Mouse (Mus musculus) embryo, embryonic 9.5 days (tissue): Measurements from ENCODE around the gene Ankfn1.

ENCODE experiments used
- DNase-seq: peaks from one replicate; pipeline ENCODE4 v3.0.0-alpha.2; 2017; ENCODE audit errors: extremely low spot score

Ankfn1 gene

DNA sequence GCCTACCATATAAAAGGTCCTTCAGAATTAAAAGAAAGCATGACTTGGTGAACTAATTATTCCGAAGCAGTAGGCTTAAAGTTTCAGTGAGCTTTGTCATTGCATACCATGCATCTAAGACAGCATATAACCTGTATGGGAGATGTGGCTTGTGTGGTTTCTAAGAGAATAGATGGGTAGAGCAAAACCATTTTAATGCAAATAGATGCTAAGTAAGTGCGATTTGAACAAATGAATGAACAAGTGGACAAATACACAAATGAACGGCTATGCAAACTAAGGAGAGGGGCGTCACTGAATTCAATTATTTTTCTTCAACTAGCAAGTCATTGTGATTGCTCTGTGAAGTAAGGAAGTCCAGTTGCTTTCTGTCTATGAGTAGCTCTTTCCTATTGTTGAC is 198.3 kb downstream of the Ankfn1 start:
- DNase-seq = no peak

DNA sequence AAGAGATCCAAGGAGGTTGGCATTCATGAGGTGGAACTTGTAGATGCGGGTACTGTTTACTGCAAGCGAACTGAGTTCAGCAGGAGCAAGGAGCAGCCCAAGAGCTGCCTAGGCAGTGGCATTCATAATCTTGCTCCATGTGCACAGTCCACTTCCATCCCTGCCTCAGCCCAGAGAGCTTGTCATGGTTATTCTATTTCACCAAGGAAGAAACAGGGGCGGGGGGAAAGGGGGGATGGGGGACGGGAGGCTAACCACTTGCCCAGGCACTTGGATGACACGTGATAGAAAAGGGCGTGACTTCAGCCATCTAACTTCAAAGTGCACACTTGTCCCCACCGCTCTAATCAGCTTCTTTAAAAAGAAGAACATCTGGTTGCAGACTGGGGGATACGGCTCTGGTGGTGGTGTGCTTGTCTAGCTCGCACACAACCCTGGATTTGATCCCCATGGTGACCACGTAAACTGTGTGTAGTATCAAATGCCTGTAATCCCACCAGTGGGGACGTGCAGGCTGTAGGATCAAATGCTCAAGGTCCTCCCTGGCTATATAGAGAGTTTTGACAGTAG is 203.1 kb downstream of the Ankfn1 start:
- DNase-seq = peak; percentile 7

DNA sequence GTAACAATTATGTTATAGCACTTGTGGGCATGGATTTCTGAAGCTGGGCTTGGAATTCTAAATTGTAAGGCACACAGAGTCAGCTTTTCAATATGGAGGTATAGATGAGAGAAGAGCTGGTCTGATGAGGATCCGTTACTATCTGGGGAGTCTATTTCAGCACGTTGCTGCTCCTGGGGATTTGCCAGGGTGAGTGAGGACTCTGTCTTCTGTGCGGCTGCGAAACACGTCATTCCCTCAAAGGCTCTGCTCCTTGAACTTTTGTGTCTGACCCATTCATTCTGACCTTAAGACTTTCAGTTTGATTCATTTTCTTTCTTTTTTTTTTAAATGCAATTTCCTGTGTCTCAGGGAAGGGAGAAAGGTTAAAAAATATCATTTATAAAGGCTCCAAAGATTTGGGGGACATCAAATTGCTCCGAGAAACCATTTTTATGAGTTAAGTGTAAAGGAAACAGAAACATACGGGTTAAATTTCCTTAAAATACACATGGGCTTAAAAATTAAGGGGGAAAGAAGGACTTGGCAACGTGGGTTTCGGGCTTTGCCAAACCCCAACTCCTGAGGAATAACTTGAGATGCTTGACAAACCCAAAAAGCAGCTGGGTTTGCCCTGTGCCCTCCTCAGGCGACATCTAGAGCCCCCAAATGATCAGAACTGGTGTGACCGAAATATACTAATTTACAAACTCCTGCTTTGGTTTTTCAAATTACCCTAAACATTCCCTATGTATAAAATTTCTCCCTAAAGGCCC is 207.9 kb downstream of the Ankfn1 start:
- DNase-seq = no peak

GRCm38 (mm10) chr11:89568246-89568645 is 209.2 kb downstream of the Ankfn1 start:
- DNase-seq = no peak

GRCm38 (mm10) chr11:89551441-89551840 is 226.0 kb downstream of the Ankfn1 start:
- DNase-seq = no peak

DNA sequence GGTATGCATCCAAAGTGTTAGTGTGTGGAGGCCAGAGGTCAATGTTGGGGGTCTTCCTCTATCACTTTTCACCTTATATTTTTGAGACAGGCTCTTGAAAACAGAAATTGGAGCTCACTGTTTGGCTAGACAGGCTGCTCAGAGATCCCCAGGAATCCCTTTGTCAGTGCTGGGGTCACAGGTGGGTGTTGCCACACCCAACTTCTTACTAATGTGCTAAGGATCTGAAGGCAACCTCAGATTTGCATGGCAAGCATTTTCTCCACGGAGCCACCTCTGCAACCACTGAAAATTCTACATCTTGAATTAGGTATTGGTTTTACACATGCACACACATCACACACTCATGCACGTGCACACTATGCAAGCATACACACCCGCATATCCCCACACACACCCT is 226.5 kb downstream of the Ankfn1 start:
- no peak for DNase-seq

DNA sequence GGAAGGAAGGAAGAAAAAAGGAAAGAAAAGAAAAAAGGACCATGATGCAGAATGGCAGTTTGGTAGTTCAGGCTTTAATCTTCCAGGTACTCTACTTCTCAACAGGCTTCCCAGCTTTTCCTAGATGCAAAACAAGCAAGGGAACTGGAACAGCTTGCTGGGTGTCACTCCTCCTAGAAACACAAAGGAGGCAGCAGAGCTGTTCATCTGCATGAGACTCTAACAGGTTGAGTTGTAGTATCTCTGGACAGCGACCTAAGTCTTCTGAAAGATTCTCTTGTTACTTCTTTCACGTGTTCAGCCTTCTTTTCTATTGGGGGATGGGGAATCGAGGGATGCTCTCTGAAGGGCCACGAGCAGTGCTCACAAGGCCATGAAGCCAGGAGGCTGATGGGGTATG is 228.7 kb downstream of the Ankfn1 start:
- DNase-seq = no peak

DNA sequence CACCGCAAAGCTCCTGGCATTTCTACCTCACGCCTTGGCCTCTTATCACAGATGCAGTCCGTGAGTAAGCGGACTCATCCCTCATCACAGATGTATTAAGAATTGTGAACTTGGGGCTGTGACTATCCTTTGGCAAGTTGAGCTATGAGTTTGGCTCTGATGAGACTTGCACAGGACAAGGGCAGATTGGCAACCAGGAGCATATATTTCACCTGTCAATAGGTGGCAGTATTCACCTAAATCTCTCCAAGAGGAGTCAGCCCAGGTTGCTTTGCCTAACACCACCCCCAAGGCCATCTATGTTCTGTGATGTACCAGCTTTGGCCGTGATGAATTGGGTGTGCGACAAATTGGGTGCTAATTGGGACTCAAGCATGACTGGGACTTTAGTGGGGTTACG is 231.3 kb downstream of the Ankfn1 start:
- DNase-seq = peak; percentile 78

GRCm38 (mm10) chr11:89544856-89545817 is 232.3 kb downstream of the Ankfn1 start:
- DNase-seq = peak; percentile 59

DNA sequence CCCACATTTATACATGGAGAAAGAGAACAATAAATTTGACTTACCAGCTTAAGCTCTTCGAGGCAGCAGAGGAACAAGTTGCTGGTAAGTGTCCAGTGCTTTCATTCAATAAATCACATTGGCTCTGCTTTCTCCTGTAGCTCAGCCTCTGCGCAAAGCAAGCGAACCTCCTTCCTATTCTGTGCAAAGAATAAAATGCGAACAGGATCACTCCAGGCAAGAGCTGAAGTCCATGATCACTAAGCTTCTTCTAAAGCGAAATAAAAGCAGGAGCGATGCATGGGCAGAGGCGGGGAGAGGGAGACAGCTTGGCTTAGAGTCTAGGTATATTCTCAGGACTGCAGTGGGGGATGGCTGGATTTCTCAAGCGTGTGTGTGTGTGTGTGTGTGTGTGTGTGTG is 239.1 kb downstream of the Ankfn1 start:
- DNase-seq = no peak

DNA sequence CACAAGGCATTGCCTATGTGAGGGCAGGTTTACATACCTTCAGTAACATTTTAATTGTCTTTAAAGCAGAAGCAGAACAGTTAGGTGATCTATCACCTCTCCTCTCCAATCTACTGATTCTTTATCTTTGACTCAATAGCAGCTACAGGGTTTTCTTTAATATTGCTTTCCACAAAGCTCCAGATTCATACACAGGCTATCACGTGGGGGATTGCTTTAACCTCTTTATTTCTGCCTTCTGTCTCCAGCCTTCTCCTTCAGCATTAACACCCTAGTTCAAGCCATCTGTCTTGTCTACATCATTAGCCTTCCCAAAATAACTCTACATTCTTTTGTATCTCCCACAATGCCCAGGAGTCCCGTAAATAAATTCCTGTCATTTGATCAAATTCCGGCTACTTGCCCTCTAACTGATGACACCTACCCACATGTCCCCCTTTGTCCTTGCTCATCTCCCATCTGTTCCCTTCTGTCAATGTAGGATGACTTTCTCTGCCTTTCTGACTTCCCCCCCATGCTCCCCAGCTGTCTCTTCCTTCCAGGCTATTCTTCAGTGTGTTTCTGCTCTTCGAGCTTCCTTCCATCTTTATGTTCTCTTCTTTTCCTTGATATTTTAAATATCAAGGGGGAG is 249.5 kb downstream of the Ankfn1 start:
- DNase-seq = no peak

DNA sequence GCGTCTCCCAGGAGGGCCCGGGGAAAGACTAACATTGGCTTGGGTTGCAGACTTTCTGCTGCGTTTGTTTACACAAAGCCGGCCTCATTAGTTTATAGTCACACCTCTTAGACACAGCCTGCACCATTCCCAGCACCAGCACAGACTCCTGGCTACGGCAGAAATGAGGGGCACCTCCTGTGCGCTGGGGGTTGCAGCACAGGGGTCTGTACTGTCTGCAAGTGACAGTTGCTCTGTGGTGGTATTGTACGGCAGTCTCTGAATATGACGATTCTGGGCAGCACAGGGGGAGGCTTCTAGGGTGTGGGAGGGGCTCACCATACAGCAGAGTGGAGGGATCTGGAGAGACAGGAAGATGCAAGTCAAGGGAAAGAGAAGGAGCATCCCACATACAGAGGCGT is 262.0 kb downstream of the Ankfn1 start:
- DNase-seq = peak; percentile 31

- peak; percentile 24 for DNase-seq
Observed at GRCm38 (mm10) chr11:89508675-89509324, 268.7 kb downstream of the Ankfn1 start.

- no peak for DNase-seq
Observed at GRCm38 (mm10) chr11:89506595-89507245, 270.7 kb downstream of the Ankfn1 start.

- DNase-seq = no peak
Observed at GRCm38 (mm10) chr11:89505046-89505445, 272.4 kb downstream of the Ankfn1 start.

DNA sequence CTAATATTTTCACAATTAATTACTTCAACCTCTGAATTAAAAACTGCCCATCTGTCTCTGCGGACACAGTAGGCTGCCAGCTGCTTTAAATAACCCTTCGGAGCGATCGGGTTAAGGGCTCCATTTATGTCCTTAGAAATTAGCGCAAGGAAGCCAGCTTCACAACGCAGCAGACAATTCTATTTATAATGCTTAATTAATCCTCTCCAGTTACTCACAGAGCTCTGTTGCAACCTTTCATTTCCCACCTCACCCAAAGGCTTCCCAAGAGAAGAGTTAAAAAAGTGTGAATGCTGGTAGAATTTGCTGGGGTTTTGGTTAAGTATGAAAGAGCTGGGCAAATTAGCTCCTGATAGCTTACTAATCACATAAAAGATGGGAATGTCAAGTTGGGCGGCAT is 275.7 kb downstream of the Ankfn1 start:
- DNase-seq = no peak

DNA sequence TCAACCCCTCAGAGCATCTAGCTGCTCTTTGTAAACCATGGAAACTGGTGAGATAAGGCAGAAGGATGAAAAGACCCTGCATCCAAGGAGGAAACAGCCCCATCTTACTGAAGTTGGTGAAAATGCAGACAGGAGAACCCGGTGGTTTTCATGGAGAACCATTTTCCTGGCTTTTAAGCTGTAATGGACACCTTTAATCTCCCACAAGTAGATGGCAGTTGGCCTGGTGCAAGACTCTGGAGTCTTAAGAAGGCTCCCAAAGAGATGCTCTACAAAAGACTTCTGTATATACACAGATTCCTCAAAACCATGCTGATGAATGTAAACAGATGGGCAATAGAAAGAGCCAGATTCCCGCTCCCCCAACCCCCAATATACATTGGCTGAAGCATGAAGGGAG is 276.5 kb downstream of the Ankfn1 start:
- DNase-seq = no peak

GRCm38 (mm10) chr11:89481084-89481483 is 296.4 kb downstream of the Ankfn1 start:
- no peak for DNase-seq

DNA sequence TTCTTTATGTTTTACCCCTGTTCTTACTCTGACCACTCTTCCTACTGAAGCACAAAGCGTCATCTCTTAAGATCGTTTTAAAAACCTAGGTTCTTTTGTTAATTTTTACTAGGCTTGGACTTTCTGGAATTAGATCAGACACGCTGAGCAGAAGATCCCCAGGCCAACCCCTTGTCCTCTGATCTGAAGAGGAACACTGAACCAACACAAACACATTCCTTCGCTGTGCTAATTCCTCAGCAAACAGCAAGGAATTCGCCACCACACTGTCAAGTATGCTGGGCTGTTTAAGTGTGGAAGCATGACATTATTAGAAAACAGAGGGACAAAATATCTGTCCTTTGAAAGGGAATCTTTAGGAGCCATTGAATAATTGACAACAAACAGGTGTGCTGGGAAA is 300.5 kb downstream of the Ankfn1 start:
- no peak for DNase-seq

- DNase-seq = no peak
Observed at GRCm38 (mm10) chr11:89476047-89476446, 301.4 kb downstream of the Ankfn1 start.

GRCm38 (mm10) chr11:89472871-89473270 is 304.6 kb downstream of the Ankfn1 start:
- DNase-seq = no peak
